Mouse (Mus musculus) gastrocnemius, postnatal 10 days (tissue): Measurements from ENCODE around the gene Mapk12. TPM values are rescaled to one million over a fixed set of nuclear protein-coding genes. Genes with fewer than 3 reads are reported as not detected.

Experiments
- DNase-seq: peaks from one replicate; pipeline ENCODE4 v3.0.0; 2021; ENCODE audit warnings: mixed read lengths
- total RNA-seq, 2 experiments: library from RNA; stranded (reverse); gene quantifications; 2 replicates each; pipeline ENCODE4 v1.2.3; 2021

Mapk12 gene
- total RNA-seq, 2 experiments from 2014 or later: 76.0 to 77.1 TPM

- DNase-seq: no peak
Measured at GRCm38 (mm10) chr15:89171526-89172051, 31.1 kb upstream of the Mapk12 start.

GRCm38 (mm10) chr15:89170102-89170501, 29.6 kb upstream of the Mapk12 start:
- DNase-seq: no peak

GRCm38 (mm10) chr15:89169431-89169830, 28.9 kb upstream of the Mapk12 start:
- DNase-seq: peak; percentile 65

- DNase-seq: no peak
Measured at GRCm38 (mm10) chr15:89168922-89169321, 28.4 kb upstream of the Mapk12 start.

GRCm38 (mm10) chr15:89165478-89165877, 25.0 kb upstream of the Mapk12 start:
- no peak for DNase-seq

- DNase-seq: no peak
Measured at GRCm38 (mm10) chr15:89161397-89161796, 20.9 kb upstream of the Mapk12 start.

- no peak for DNase-seq
Measured at GRCm38 (mm10) chr15:89158516-89158915, 18.0 kb upstream of the Mapk12 start.

- peak; percentile 77 for DNase-seq
Measured at GRCm38 (mm10) chr15:89157954-89158353, 17.5 kb upstream of the Mapk12 start.

- DNase-seq: no peak
Measured at GRCm38 (mm10) chr15:89152312-89152711, 11.8 kb upstream of the Mapk12 start.

- no peak for DNase-seq
Measured at GRCm38 (mm10) chr15:89150041-89150390, 9.5 kb upstream of the Mapk12 start.

- no peak for DNase-seq
Measured at GRCm38 (mm10) chr15:89149271-89150040, 9.0 kb upstream of the Mapk12 start, which contains the start of gene Mapk11. Mapk11 (minus strand) TSS chr15:89149628.

GRCm38 (mm10) chr15:89148496-89149270, 8.2 kb upstream of the Mapk12 start:
- DNase-seq: no peak

GRCm38 (mm10) chr15:89147895-89148294, 7.4 kb upstream of the Mapk12 start:
- no peak for DNase-seq

- DNase-seq: no peak
Measured at GRCm38 (mm10) chr15:89147456-89147855, 7.0 kb upstream of the Mapk12 start.

- no peak for DNase-seq
Measured at GRCm38 (mm10) chr15:89147024-89147423, 6.5 kb upstream of the Mapk12 start.

- no peak for DNase-seq
Measured at GRCm38 (mm10) chr15:89146537-89146936, 6.0 kb upstream of the Mapk12 start.

- no peak for DNase-seq
Measured at GRCm38 (mm10) chr15:89145813-89146350, 5.4 kb upstream of the Mapk12 start.

- no peak for DNase-seq
Measured at GRCm38 (mm10) chr15:89144965-89145364, 4.5 kb upstream of the Mapk12 start.

- DNase-seq: no peak
Measured at GRCm38 (mm10) chr15:89143134-89143533, 2.6 kb upstream of the Mapk12 start.

GRCm38 (mm10) chr15:89141905-89142304, 1.4 kb upstream of the Mapk12 start:
- DNase-seq: no peak

GRCm38 (mm10) chr15:89141443-89141842, 940 bp upstream of the Mapk12 start:
- DNase-seq: no peak

- DNase-seq: peak; percentile 58
Measured at GRCm38 (mm10) chr15:89140048-89140658, 350 bp downstream of the Mapk12 start.

GRCm38 (mm10) chr15:89138531-89138930, 2.0 kb downstream of the Mapk12 start:
- DNase-seq: no peak
